Mouse (Mus musculus) limb, embryonic 14.5 days (tissue): Measurements from ENCODE around the gene Plcd3. TPM values are rescaled to one million over a fixed set of nuclear protein-coding genes. Genes with fewer than 3 reads are reported as not detected.

ENCODE experiments used
- ATAC-seq: fragments of 200-750 bp; cut with Nextera tagmentation; 2 replicates; pipeline ENCODE4 v1.8.0; 2017; ENCODE audit warnings: low read depth, moderate number of reproducible peaks, moderate TSS enrichment; ENCODE audit not compliant: low FRiP score
- DNase-seq: peaks from one replicate; pipeline ENCODE4 v3.0.0-alpha.2; 2015; ENCODE audit warnings: low spot score
- H3K27ac ChIP-seq: fragments of 300-500 bp; sonication (generic); replicated peaks from 2 replicates; pipeline ENCODE4 v1.5.1; 2014; ENCODE audit warnings: low read depth, mild to moderate bottlenecking, low read length, moderate library complexity, mixed read lengths
- H3K27me3 ChIP-seq: fragments of 300-500 bp; sonication (generic); 2 replicates; pipeline ENCODE4 v1.6.1; 2014; ENCODE audit warnings: low read length, mixed read lengths; ENCODE audit not compliant: control insufficient read depth, insufficient read depth
- H3K36me3 ChIP-seq: fragments of 300-500 bp; sonication (generic); 2 replicates; pipeline ENCODE4 v1.6.1; 2014; ENCODE audit warnings: mild to moderate bottlenecking, low read length, moderate library complexity, mixed read lengths; ENCODE audit not compliant: control insufficient read depth, insufficient read depth
- H3K4me1 ChIP-seq: fragments of 300-500 bp; sonication (generic); 2 replicates; pipeline ENCODE4 v1.6.1; 2014; ENCODE audit warnings: antibody characterized with exemption, low read length, mixed read lengths; ENCODE audit not compliant: control insufficient read depth, insufficient read depth
- H3K4me2 ChIP-seq: fragments of 300-500 bp; sonication (generic); replicated peaks from 2 replicates; pipeline ENCODE4 v1.6.1; 2014; ENCODE audit warnings: low read depth, mild to moderate bottlenecking, low read length, moderate library complexity; ENCODE audit not compliant: severe bottlenecking
- H3K4me3 ChIP-seq: fragments of 300-500 bp; sonication (generic); replicated peaks from 2 replicates; pipeline ENCODE4 v1.5.1; 2014; ENCODE audit warnings: low read length
- H3K9ac ChIP-seq: fragments of 300-500 bp; sonication (generic); 2 replicates; pipeline ENCODE4 v1.6.1; 2014; ENCODE audit warnings: mild to moderate bottlenecking, low read depth, low read length, moderate library complexity; ENCODE audit not compliant: severe bottlenecking
- H3K9me3 ChIP-seq: fragments of 300-500 bp; sonication (generic); 2 replicates; pipeline ENCODE4 v1.6.1; 2016; ENCODE audit warnings: low read length; ENCODE audit not compliant: control insufficient read depth
- POLR2A ChIP-seq: fragments of 200-500 bp; IDR thresholded peaks from 2 replicates; pipeline ENCODE4 v1.8.0; 2012; ENCODE audit warnings: inconsistent platforms, mild to moderate bottlenecking, moderate library complexity, borderline replicate concordance; ENCODE audit not compliant: insufficient read depth, insufficient read length; ENCODE audit errors: extremely low read depth
- WGBS: fragments of 180-500 bp; shearing (Covaris S2); extraction: QIAGEN DNeasy Blood & Tissue Kit; methylation state at CpG from one replicate; pipeline ENCODE4 v1.1.7; 2014; 5-methylcytosine and 5-hydroxymethylcytosine counted together
- polyA plus RNA-seq, 2 experiments: library from polyadenylated mRNA; depleted of rRNA in 1 of 2; stranded (reverse) in 1 of 2; unstranded in 1 of 2; fragments of >200 nt; fragmentation: Nextera tagmentation in 1 of 2; extraction: Ambion mirVana in 1 of 2; gene quantifications; 2 replicates each; pipeline versions ENCODE4 v1.2.1 to v1.2.3; 2012 to 2014

The Plcd3 gene
- polyA plus RNA-seq, 2 experiments, result 3.8 to 10.3 TPM

GRCm38 (mm10) chr11:103131701-103132575 is 30.5 kb upstream of the Plcd3 start, which contains the start of gene Hexim2:
Gene Hexim2, plus strand, starts transcription at chr11:103132429.
- Histone ChIP-seq H3K27ac (peak within 1 kb of the TSS; percentile 99), H3K4me2 (peak within 1 kb of the TSS; percentile 78), H3K4me3 (peak within 1 kb of the TSS; percentile 100), H3K9ac (peak within 1 kb of the TSS; percentile 99), H3K27me3 (no peaks in the 10 kb centered on the region), H3K9me3 (no peaks in the 10 kb centered on the region), H3K4me1 (peaks cover 23% of the 10 kb centered on the region), H3K36me3 (no peaks in the 10 kb centered on the region)
- under 1% methylated on average over 39 of the region's 39 CpGs for WGBS
- peak; percentile 43 for DNase-seq
- ATAC-seq, result peak; percentile 21
- TF ChIP-seq POLR2A, result no peak

DNA sequence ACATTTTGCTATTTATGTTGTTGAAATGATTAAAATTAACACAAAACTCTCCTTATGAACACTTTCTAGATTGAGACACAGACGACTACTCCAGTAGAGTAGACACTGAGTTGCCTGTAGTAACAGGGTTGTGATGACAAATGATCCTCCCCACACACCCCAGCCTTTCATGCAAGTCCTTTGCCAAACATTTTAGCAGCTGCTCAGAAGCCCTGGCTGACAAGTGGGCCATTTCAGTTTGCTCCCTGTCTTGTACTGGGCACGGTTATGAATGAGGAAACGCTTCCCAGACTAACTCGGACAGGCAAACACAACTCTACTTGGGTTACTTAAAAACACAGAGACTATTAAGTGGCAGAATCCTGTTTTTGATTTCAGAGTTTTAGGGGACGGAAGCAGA is 18.9 kb upstream of the Plcd3 start:
- Histone ChIP-seq H3K36me3 (no peaks in the 10 kb centered on the region), H3K4me2 (no peak overlapping the region), H3K4me1 (peaks cover 8% of the 10 kb centered on the region), H3K27ac (no peak overlapping the region), H3K27me3 (no peaks in the 10 kb centered on the region), H3K9ac (no peak overlapping the region), H3K9me3 (no peaks in the 10 kb centered on the region), H3K4me3 (no peak overlapping the region)
- 73% methylated on average over 5 of the region's 5 CpGs for WGBS
- DNase-seq, result no peak
- ATAC-seq, result no peak
- no peak for TF ChIP-seq POLR2A

DNA sequence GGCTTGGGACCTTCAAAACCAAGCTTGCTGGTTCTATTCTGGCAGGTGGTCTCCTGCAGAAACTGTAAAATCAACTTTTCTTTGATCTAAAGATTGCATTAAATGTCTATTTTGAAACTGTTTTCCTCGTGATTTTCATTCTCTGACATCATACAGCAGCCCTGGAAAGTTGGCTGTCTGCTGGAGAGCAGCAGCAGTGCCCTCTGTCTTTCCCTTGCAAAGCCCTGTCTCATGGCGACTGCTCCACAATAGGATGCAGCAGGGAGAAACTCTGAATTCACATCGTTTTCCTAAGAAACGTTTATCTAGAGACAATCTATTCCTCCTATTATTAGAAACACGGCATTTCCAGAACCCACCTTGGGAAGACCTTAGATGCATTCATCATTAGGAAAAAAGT is 18.2 kb upstream of the Plcd3 start:
- no peak for DNase-seq
- H3K27ac ChIP-seq, result no peak overlapping the region
- TF ChIP-seq POLR2A, result no peak
- no peak for ATAC-seq
- H3K36me3 ChIP-seq, result no peaks in the 10 kb centered on the region
- no peak overlapping the region for H3K4me2 ChIP-seq
- H3K27me3 ChIP-seq, result no peaks in the 10 kb centered on the region
- WGBS, result 52% methylated on average over 5 of the region's 5 CpGs
- H3K9ac ChIP-seq, result no peak overlapping the region
- H3K9me3 ChIP-seq, result no peaks in the 10 kb centered on the region
- no peak overlapping the region for H3K4me3 ChIP-seq
- H3K4me1 ChIP-seq, result peaks cover 10% of the 10 kb centered on the region

DNA sequence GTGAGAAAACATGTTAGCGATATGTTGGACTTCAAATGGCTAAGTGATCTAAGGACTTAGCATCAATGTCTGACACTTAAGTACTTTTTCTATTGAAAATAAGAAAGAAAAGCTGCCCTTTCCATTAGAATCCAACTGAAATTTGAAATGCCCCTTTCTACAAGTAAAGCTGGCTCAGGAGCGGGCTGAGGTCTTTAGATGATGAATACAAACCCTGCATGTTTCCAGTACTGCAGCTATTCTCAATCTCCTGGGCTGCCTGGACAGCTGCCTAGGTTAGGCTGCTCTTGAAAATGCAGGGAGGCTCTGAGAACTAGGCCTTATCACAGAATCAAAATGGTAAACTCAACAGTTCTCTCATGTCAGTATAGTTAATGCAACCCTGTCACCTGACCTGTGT is 17.4 kb upstream of the Plcd3 start:
- no peak overlapping the region for H3K9ac ChIP-seq
- no peak for DNase-seq

DNA sequence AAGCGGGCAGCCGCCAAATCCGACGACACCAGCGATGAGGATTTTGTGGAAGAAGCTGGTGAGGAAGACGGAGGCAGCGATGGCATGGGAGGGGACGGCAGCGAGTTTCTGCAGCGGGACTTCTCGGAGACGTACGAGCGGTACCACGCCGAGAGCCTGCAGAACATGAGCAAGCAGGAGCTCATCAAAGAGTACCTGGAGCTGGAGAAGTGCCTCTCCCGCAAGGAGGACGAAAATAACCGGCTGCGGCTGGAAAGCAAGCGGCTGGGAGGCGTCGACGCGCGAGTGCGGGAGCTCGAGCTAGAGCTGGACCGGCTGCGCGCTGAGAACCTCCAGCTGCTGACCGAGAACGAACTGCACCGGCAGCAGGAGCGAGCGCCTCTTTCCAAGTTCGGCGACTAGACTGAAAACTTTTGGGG is 16.1 kb upstream of the Plcd3 start:
- WGBS, result 2% methylated on average over 38 of the region's 38 CpGs
- peak; percentile 49 for DNase-seq
- Histone ChIP-seq H3K4me3 (peak overlapping the region; percentile 65), H3K27me3 (no peaks in the 10 kb centered on the region), H3K4me1 (peaks cover 19% of the 10 kb centered on the region), H3K27ac (peak overlapping the region; percentile 40; the same call in 1 of the 2 replicates), H3K36me3 (no peaks in the 10 kb centered on the region), H3K4me2 (peak overlapping the region; percentile 86), H3K9ac (peak overlapping the region; percentile 72), H3K9me3 (no peaks in the 10 kb centered on the region)
- ATAC-seq, result no peak
- no peak for TF ChIP-seq POLR2A

More for the DNA sequence above, 17.4 kb upstream of the Plcd3 start:
- peaks cover 13% of the 10 kb centered on the region for H3K4me1 ChIP-seq
- no peaks in the 10 kb centered on the region for H3K27me3 ChIP-seq
- TF ChIP-seq POLR2A, result no peak
- H3K27ac ChIP-seq, result no peak overlapping the region
- H3K9me3 ChIP-seq, result no peaks in the 10 kb centered on the region
- 88% methylated on average over 2 of the region's 2 CpGs for WGBS
- no peaks in the 10 kb centered on the region for H3K36me3 ChIP-seq
- no peak for ATAC-seq
- peak overlapping the region; percentile 65 for H3K4me3 ChIP-seq
- peak overlapping the region; percentile 86 for H3K4me2 ChIP-seq
